Mouse (Mus musculus): ENCODE measurements at regions not wholly inside any gene's neighbourhood (a gene's known extent, or its start where the extent isn't known, plus 50 kb on each side); places are given as distances from the start of the nearest gene placed in this dataset.

DNA sequence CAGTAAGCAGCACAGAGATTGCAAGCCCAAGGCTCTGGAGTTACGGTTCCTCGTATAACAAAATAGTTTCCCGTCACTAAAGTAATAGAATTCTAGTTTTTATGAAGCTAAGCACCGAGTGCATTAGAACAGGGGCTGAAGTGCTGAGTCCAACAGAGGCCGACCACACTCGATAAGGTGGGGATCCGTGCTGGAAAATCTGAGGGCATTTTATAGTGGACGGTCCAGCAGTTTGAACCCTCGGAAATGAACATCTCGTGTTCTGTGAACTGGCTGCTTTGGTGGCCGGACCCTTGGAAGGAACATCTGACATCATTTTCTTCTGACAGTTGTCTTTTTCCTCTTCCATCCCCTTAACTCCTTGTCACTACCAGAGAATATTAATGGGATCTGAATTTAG, 240.0 kb upstream of the Veph1 start:
- TF ChIP-seq CHD2 (IDR thresholded peaks at IDR 0.05; ENCODE audit: low read depth, low read length) (no peak), MAFK (IDR thresholded peaks at IDR 0.05; ENCODE audit: insufficient read depth, low read depth, low read length) (no peak), ZNF384 (IDR thresholded peaks at IDR 0.05; ENCODE audit: low read depth, low read length) (no peak), ZC3H11A (IDR thresholded peaks at IDR 0.05; ENCODE audit: borderline replicate concordance, low read depth, low read length) (no peak), HCFC1 (IDR thresholded peaks at IDR 0.05; ENCODE audit: borderline replicate concordance, insufficient read depth, low read length) (no peak)
